Mouse (Mus musculus) cerebellum, postnatal 4 days (tissue): ENCODE results near the gene Tmed10.

Experiments
- DNase-seq, 2 experiments: peaks; one replicate each; pipeline ENCODE4 v3.0.0; 2022; ENCODE audit warnings: low spot score in 2 of 2, mixed read lengths in 1 of 2

Tmed10 gene

GRCm38 (mm10) chr12:85374561-85375272 is at the start of gene Tmed10:
TSS of gene Tmed10 (minus strand) at chr12:85374847.
- peak; percentile 65 to 82 for DNase-seq

- no peak for DNase-seq
These were observed 48.6 kb upstream of the Tmed10 start for GRCm38 (mm10) chr12:85423236-85423635.

GRCm38 (mm10) chr12:85422536-85422935 is 47.9 kb upstream of the Tmed10 start:
- DNase-seq = no peak

- DNase-seq = no peak
These were observed 46.3 kb upstream of the Tmed10 start for GRCm38 (mm10) chr12:85420945-85421344.

- no peak for DNase-seq
These were observed 43.2 kb upstream of the Tmed10 start for GRCm38 (mm10) chr12:85417845-85418244.

GRCm38 (mm10) chr12:85416298-85416697 is 41.7 kb upstream of the Tmed10 start:
- no peak for DNase-seq

- DNase-seq = no peak
These were observed 41.2 kb upstream of the Tmed10 start for GRCm38 (mm10) chr12:85415876-85416275.

- no peak for DNase-seq
These were observed 36.5 kb upstream of the Tmed10 start for GRCm38 (mm10) chr12:85411136-85411535.

GRCm38 (mm10) chr12:85397960-85398272 is 23.3 kb upstream of the Tmed10 start:
- no peak for DNase-seq

- DNase-seq = no peak
These were observed 22.7 kb upstream of the Tmed10 start for GRCm38 (mm10) chr12:85397063-85397959.

GRCm38 (mm10) chr12:85393981-85394380 is 19.3 kb upstream of the Tmed10 start:
- no peak for DNase-seq

- no peak for DNase-seq
These were observed 18.9 kb upstream of the Tmed10 start for GRCm38 (mm10) chr12:85393526-85393925.

- DNase-seq = no peak
These were observed 16.5 kb upstream of the Tmed10 start for GRCm38 (mm10) chr12:85391148-85391547.

- DNase-seq = no peak
These were observed 14.8 kb upstream of the Tmed10 start for GRCm38 (mm10) chr12:85389204-85390185.

GRCm38 (mm10) chr12:85385995-85386375 is 11.3 kb upstream of the Tmed10 start:
- no peak for DNase-seq

- no peak for DNase-seq
These were observed 10.8 kb upstream of the Tmed10 start for GRCm38 (mm10) chr12:85385329-85385994.

GRCm38 (mm10) chr12:85382761-85383680 is 8.4 kb upstream of the Tmed10 start:
- DNase-seq = no peak

- no peak for DNase-seq
These were observed 6.9 kb upstream of the Tmed10 start for GRCm38 (mm10) chr12:85381570-85381969.

GRCm38 (mm10) chr12:85380942-85381341 is 6.3 kb upstream of the Tmed10 start:
- DNase-seq = no peak

GRCm38 (mm10) chr12:85380308-85380707 is 5.7 kb upstream of the Tmed10 start:
- DNase-seq = no peak
